Mouse (Mus musculus) midbrain, postnatal 0 days (tissue): ENCODE measurements around the gene Acoxl. TPM values are rescaled to one million over a fixed set of nuclear protein-coding genes. Genes with fewer than 3 reads are reported as not detected.

Experiments used
- ATAC-seq: fragments of 200-750 bp; cut with Nextera tagmentation; 2 replicates; pipeline ENCODE4 v1.8.0; 2017; ENCODE audit warnings: moderate number of reproducible peaks, mild to moderate bottlenecking, moderate TSS enrichment, moderate library complexity; ENCODE audit not compliant: low FRiP score
- DNase-seq: peaks from one replicate; pipeline ENCODE4 v3.0.0-alpha.2; 2015; ENCODE audit warnings: low spot score
- H3K27ac ChIP-seq: fragments of 300-500 bp; sonication (generic); 2 replicates; pipeline ENCODE4 v1.5.1; 2014; ENCODE audit warnings: low read depth, mild to moderate bottlenecking, low read length, mixed read lengths
- H3K27me3 ChIP-seq: fragments of 300-500 bp; sonication (generic); 2 replicates; pipeline ENCODE4 v1.6.1; 2014; ENCODE audit warnings: low read length, control low read depth, mixed read lengths; ENCODE audit not compliant: insufficient read depth
- H3K36me3 ChIP-seq: fragments of 300-500 bp; sonication (generic); 2 replicates; pipeline ENCODE4 v1.6.1; 2014; ENCODE audit warnings: low read length, control low read depth, mixed read lengths; ENCODE audit not compliant: insufficient read depth
- H3K4me1 ChIP-seq: fragments of 300-500 bp; sonication (generic); 2 replicates; pipeline ENCODE4 v1.6.1; 2014; ENCODE audit warnings: mild to moderate bottlenecking, control low read depth, antibody characterized with exemption, low read length, mixed read lengths; ENCODE audit not compliant: insufficient read depth
- H3K4me2 ChIP-seq: fragments of 300-500 bp; sonication (generic); 2 replicates; pipeline ENCODE4 v1.6.1; 2014; ENCODE audit warnings: low read depth, mild to moderate bottlenecking, low read length, mixed read lengths; ENCODE audit not compliant: poor library complexity, severe bottlenecking
- H3K4me3 ChIP-seq: fragments of 300-500 bp; sonication (generic); 2 replicates; pipeline ENCODE4 v1.5.1; 2014; ENCODE audit warnings: low read depth, mild to moderate bottlenecking, low read length, moderate library complexity
- H3K9ac ChIP-seq: fragments of 300-500 bp; sonication (generic); replicated peaks from 2 replicates; pipeline ENCODE4 v1.6.1; 2014; ENCODE audit warnings: mild to moderate bottlenecking, low read length, moderate library complexity, mixed read lengths; ENCODE audit not compliant: poor library complexity, severe bottlenecking
- H3K9me3 ChIP-seq: fragments of 300-500 bp; sonication (generic); 2 replicates; pipeline ENCODE4 v1.6.1; 2016; ENCODE audit warnings: low read length, control low read depth
- CTCF ChIP-seq: IDR thresholded peaks from 2 replicates; pipeline ENCODE4 v1.5.1; 2016; ENCODE audit warnings: antibody characterized with exemption, mild to moderate bottlenecking
- WGBS: fragments of 180-500 bp; shearing (Covaris S2); extraction: QIAGEN DNeasy Blood & Tissue Kit; methylation state at CpG from one replicate; pipeline ENCODE4 v1.1.7; 2014; 5-methylcytosine and 5-hydroxymethylcytosine counted together
- polyA plus RNA-seq: library from polyadenylated mRNA; unstranded; fragments of >200 nt; fragmentation: Nextera tagmentation; extraction: Ambion mirVana; gene quantifications from 2 replicates; pipeline ENCODE4 v1.2.1, GENCODE M21; 2015
- total RNA-seq: library from RNA; depleted of rRNA; stranded (reverse); fragments of >200 nt; gene quantifications from 2 replicates; pipeline ENCODE4 v1.2.3, GENCODE M21; 2014

Gene Acoxl
- total and polyA plus RNA-seq, 2 experiments from 2014 or later = 0.05 to 0.12 TPM

GRCm38 (mm10) chr2:128159619-128160125, 321.0 kb downstream of the Acoxl start:
- no peak overlapping the region for H3K9ac ChIP-seq
- peak; percentile 1; the same call in 1 of the 2 replicates for TF ChIP-seq CTCF
- DNase-seq (no peak), ATAC-seq (no peak)
- no peaks in the 10 kb centered on the region for H3K4me1 ChIP-seq
- no peak overlapping the region for H3K27ac ChIP-seq
- no peaks in the 10 kb centered on the region for H3K9me3 ChIP-seq
- H3K4me2 ChIP-seq = no peak overlapping the region
- H3K27me3 ChIP-seq = no peaks in the 10 kb centered on the region
- H3K4me3 ChIP-seq = no peak overlapping the region
- WGBS = 74% methylated on average over 7 of the region's 7 CpGs
- H3K36me3 ChIP-seq = no peaks in the 10 kb centered on the region

- 84% methylated on average over 8 of the region's 8 CpGs for WGBS
- Histone ChIP-seq H3K36me3 (no peaks in the 10 kb centered on the region), H3K4me1 (no peaks in the 10 kb centered on the region), H3K9ac (no peak overlapping the region), H3K27me3 (no peaks in the 10 kb centered on the region), H3K27ac (no peak overlapping the region), H3K9me3 (no peaks in the 10 kb centered on the region), H3K4me2 (no peak overlapping the region), H3K4me3 (no peak overlapping the region)
- no peak for ATAC-seq
- no peak for TF ChIP-seq CTCF
- DNase-seq = no peak
Observed at GRCm38 (mm10) chr2:128163177-128163576, 324.5 kb downstream of the Acoxl start.

- Histone ChIP-seq H3K4me3 (no peak overlapping the region), H3K4me2 (no peak overlapping the region), H3K9me3 (no peaks in the 10 kb centered on the region), H3K27me3 (no peaks in the 10 kb centered on the region), H3K36me3 (no peaks in the 10 kb centered on the region), H3K27ac (no peak overlapping the region), H3K4me1 (no peaks in the 10 kb centered on the region), H3K9ac (no peak overlapping the region)
- peak; percentile 23; the same call in 1 of the 2 replicates for ATAC-seq
- 51% methylated on average over 13 of the region's 13 CpGs for whole genome bisulfite sequencing
- peak; percentile 16; the same call in 1 of the 2 replicates for TF ChIP-seq CTCF
- DNase-seq = peak; percentile 74
Observed at GRCm38 (mm10) chr2:128166623-128167423, 328.1 kb downstream of the Acoxl start.

GRCm38 (mm10) chr2:128167930-128168329, 329.3 kb downstream of the Acoxl start:
- Histone ChIP-seq H3K27me3 (no peaks in the 10 kb centered on the region), H3K9ac (no peak overlapping the region), H3K4me3 (no peak overlapping the region), H3K36me3 (no peaks in the 10 kb centered on the region), H3K4me1 (no peaks in the 10 kb centered on the region), H3K4me2 (no peak overlapping the region), H3K9me3 (no peaks in the 10 kb centered on the region), H3K27ac (no peak overlapping the region)
- DNase-seq = no peak
- WGBS = 94% methylated on average over 12 of the region's 12 CpGs
- no peak for ATAC-seq
- no peak for TF ChIP-seq CTCF

- ATAC-seq (no peak), DNase-seq (no peak)
- H3K27me3 ChIP-seq = no peaks in the 10 kb centered on the region
- no peak for TF ChIP-seq CTCF
- H3K36me3 ChIP-seq = no peaks in the 10 kb centered on the region
- H3K9ac ChIP-seq = no peak overlapping the region
- H3K9me3 ChIP-seq = no peaks in the 10 kb centered on the region
- no peak overlapping the region for H3K4me3 ChIP-seq
- H3K27ac ChIP-seq = no peak overlapping the region
- WGBS = 84% methylated on average over 5 of the region's 5 CpGs
- H3K4me1 ChIP-seq = no peaks in the 10 kb centered on the region
- no peak overlapping the region for H3K4me2 ChIP-seq
Observed at GRCm38 (mm10) chr2:128169486-128169885, 330.8 kb downstream of the Acoxl start.

GRCm38 (mm10) chr2:128169972-128170371, 331.3 kb downstream of the Acoxl start:
- TF ChIP-seq CTCF = no peak
- Histone ChIP-seq H3K9ac (no peak overlapping the region), H3K27me3 (no peaks in the 10 kb centered on the region), H3K9me3 (no peaks in the 10 kb centered on the region), H3K4me1 (no peaks in the 10 kb centered on the region), H3K27ac (no peak overlapping the region), H3K36me3 (no peaks in the 10 kb centered on the region), H3K4me3 (no peak overlapping the region), H3K4me2 (no peak overlapping the region)
- ATAC-seq (no peak), DNase-seq (peak; percentile 61)
- 76% methylated on average over 11 of the region's 11 CpGs for WGBS
